19 mouse cellular contexts compared by ENCODE assay signal in the genomic region with DNA sequence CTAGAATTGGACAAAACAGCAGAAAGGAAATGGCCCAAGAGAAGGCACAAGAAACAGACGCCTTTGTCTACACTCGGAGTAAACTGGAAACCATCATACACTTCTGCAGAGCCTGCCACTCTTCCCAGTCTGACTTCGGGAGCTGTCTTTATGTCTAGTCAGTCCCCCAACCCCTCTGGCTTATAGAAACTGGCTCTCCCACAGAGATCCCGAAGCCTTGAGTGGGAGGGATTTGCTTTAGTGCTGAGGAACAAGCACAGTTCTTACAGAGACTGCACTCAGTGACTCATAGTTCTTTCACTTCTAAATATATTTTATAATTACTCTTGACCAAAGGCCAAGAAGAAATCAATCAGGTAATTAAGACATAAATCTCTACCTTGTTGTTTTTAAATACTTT.
"Had no signal": no experiment of that assay in that cellular context is flagged by ENCODE, and none has a peak within 500 bp of the region (broad histone marks: within the 10 kb centered on the region; RNA-seq: fewer than 3 reads in every experiment).

No protein-coding gene starts in this region.

- H3K27me3 ChIP-seq: midbrain, embryonic 12.5 days; neural tube, embryonic 13.5 days; neural tube, embryonic 15.5 days had no signal

- H3K9me3 ChIP-seq: midbrain, embryonic 10.5 days; midbrain, embryonic 12.5 days; neural tube, embryonic 13.5 days; neural tube, embryonic 15.5 days had no signal

- H3K4me2 ChIP-seq: lung, embryonic 14.5 days; midbrain, embryonic 12.5 days; neural tube, embryonic 13.5 days; neural tube, embryonic 15.5 days had no signal

- H3K9ac ChIP-seq: lung, embryonic 14.5 days; midbrain, embryonic 12.5 days; neural tube, embryonic 13.5 days; neural tube, embryonic 15.5 days had no signal

- H3K4me1 ChIP-seq: midbrain, embryonic 10.5 days; midbrain, embryonic 12.5 days; neural tube, embryonic 13.5 days had no signal

- DNase-seq: lung, adult 18-20 months; lung, embryonic 14.5 days; lung, postnatal 10 days; lung, postnatal 4 days; midbrain, embryonic 14.5 days; retina, postnatal 1 day; right cerebral cortex, adult 18-20 months; right cerebral cortex, postnatal 25 days; right cerebral cortex, postnatal 4 days; spleen, adult 18-20 months; thymus, adult 2 months; thymus, postnatal 25 days; thymus, postnatal 4 days had no signal

- H3K27ac ChIP-seq: midbrain, embryonic 10.5 days; midbrain, embryonic 12.5 days; neural tube, embryonic 13.5 days; neural tube, embryonic 15.5 days had no signal

- H3K4me3 ChIP-seq: midbrain, embryonic 10.5 days; midbrain, embryonic 12.5 days; myocyte; neural tube, embryonic 13.5 days; neural tube, embryonic 15.5 days had no signal

- ATAC-seq: midbrain, embryonic 16.5 days had no signal
